Mouse (Mus musculus) cerebral cortex, adult 2 months (tissue): ENCODE results near the gene Chrd.

Source experiments
- WGBS: fragments of 180-500 bp; shearing (Covaris S2); methylation state at CpG from one replicate; pipeline ENCODE4 v1.1.7; 2018; 5-methylcytosine and 5-hydroxymethylcytosine counted together

Chrd gene

DNA sequence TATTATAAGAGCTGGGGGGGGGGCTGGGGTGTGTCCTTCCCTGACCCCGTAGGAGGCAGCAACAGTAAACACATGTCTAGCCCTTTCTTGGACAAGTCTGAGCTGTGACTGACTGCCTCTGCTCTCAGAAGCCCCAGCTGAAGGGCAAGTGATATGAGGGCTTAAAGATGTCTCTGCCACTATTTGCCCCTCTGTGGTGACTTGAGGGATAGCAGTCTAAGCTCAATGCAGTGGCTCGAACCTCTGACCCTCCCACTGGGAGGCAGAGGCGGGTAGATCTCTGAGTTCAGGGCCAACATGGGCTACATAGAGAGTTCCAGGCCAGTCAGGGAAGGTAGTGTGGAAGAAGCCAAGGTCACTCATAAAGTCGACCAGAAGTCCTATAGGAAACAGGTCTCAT is 22.1 kb upstream of the Chrd start:
- WGBS, result 69% methylated on average over 4 of the region's 4 CpGs

DNA sequence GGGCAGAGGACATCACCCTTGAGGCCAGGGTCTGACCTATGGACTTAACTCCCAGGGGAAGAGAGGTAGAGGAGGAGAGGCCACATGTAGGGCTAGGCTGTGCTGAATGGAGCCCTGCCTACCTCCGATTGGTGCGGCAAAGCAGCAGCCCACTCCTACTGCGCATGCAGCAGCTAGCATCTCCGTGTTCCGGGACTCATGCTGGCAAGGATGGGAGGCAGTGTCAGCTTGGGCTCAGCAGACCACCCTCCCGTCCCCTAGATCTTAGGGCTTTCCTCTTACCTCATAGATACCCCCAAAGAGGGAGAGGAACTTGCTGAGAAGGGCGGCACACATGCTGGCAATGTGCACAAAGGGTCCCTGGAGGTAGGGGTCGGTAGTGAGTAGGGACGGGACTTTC is 20.7 kb upstream of the Chrd start:
- 70% methylated on average over 9 of the region's 9 CpGs for WGBS

DNA sequence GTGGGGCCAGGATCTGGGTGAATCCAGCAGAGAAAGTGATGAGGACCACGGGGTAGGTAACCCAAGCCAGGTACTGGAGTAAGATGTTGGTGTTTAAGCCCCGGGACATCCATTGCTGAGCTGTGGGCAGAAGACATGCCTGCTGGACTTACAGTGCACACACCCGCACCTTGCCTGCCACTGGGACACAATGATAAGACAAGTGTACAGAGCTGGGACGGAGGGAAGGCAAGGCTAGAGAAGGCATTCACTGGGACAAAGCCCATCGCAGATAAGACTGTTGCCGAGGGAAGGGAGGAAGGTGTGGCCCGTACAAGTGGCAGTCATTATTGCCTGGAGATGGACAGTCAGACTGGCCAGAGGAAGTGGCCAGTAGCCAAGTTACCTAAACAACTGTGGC is 20.0 kb upstream of the Chrd start:
- WGBS, result 82% methylated on average over 7 of the region's 7 CpGs

DNA sequence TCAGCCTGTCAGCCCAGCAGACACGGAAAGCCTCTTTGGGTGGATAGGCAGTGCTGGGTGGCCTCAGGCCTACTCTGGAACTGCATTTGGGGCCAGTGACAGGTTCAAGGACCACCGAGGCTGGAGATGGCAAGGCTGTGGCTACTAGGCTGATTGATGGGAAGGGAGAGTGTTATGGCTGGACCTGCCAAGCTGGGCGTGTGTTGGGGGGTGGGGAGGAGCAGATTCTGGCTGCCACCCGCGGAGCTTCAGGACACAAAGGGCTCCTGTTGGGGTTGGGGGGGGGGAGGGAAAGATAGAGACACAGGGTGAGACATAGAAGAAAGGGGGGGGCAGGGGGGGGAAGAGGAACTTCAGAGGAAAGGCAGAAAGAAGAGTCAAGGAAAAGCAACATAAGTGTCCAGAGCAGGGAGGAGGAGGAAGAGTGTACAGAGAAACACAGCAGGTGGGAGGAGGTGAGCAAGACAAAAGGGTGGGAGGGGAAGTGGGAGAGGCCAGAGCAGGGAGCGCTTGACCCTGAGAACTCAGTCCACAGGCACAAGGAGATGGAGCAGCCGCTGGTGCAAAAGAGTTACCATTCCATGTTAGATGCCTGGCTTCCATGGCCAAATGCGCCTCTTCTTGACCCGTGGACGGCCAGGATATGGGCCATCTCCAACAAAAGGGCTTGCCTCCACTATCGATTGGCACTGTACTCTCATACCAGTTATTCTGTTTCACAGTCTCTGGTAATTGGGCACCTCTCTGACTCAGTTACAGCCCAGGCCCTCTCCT is 18.4 kb upstream of the Chrd start:
- WGBS, result 31% methylated on average over 11 of the region's 11 CpGs

DNA sequence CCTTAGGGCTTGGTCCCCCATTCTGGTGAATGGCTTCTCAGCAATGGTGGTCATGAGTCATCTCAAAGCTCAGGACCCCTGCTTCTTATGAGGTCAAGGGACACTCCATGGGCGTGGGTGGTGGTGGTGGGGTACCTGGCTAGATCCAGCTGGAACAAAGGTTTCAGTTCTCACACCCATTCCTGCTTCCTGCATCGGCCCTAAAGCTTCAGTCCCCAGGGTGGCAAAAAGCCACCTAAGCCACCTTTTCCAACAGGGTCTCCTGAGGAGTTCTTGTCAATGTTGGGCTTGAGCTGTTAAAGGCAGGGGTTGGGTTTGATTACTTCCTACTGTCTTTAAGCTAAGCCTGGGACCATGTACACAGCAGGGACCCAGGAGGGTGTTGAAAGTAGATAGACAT is 17.8 kb upstream of the Chrd start:
- 42% methylated on average over 2 of the region's 2 CpGs for WGBS

DNA sequence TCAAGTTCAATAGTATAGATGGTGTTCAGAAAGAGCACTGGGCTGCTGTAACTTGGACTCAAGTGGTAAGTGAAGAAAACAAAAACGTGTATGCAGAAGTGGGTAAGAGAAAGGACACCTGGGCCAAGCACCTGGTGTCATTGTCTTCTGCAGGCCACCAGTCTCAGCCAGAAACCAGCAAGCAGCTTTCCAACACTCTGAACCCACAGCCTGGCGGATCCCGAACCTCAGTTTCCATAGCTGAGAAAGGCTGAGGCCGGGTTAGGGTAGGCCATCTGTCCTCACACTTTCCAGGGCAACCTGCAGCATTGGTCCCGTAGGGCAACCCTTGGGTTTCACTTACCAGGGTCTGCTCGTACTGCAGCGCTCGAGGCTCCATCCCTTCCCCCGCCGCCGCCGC is 17.4 kb upstream of the Chrd start:
- 2% methylated on average over 11 of the region's 12 CpGs for WGBS

DNA sequence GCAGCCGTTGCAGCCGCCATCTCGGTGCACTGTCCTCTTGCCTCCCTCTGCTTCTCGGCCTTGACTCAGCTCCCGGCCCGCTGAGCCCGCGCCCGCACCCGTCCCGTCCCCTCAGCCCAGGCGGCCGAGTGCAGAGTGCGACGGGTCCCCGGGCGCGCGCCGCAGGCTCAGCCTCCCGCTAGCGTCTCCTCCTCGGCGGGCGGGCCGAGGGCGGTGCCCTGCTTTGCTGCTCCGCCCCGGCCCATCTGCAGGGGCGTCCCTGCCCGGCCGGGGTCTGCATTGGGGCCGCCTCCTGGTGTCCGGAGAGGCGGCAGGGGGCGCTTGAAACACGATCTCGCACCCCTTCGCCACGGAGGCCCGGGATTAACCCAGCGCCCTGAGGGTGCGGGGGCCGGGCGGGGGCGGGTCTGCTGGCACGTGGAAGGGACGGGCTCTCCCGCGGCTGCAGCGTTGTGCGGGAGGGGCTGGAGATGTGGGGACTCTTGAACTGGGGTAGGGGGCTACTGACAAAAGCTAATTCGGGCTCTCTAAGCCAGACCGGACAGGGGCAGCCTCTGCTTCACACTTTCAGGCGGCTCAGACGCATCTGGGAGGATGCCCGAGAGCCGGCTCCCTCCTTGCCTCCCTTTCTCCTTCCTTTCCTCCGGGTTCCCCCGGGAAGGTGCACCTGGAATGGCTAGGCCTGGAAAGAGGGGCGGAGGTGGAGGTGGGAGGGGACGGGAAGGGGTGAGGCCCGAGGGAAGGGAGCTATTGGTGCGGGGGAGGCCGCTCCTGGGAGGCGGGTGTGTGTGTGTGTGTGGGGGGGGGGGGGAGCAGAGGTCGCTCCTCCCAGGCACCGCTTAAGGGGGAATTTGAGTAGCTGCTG is 16.7 kb upstream of the Chrd start:
- under 1% methylated on average over 67 of the region's 68 CpGs for WGBS

DNA sequence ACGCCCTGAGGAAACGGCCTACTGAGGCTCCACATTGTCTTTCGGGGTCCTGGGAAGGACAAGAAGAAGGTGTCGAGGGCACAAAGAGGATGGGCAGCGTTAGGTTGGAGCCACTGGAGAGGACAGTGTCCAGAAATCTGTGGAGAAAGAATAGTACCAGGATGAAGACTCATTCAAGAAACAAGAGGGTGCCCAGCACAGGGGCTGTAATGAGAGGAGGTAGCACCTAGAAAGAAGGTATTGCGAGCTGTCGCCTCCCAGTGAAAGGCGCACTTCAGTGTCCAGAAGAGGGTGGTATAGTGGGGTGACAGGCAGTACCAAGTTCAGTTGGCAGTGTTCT is 16.1 kb upstream of the Chrd start:
- WGBS, result 0% methylated on average over 8 of the region's 8 CpGs

DNA sequence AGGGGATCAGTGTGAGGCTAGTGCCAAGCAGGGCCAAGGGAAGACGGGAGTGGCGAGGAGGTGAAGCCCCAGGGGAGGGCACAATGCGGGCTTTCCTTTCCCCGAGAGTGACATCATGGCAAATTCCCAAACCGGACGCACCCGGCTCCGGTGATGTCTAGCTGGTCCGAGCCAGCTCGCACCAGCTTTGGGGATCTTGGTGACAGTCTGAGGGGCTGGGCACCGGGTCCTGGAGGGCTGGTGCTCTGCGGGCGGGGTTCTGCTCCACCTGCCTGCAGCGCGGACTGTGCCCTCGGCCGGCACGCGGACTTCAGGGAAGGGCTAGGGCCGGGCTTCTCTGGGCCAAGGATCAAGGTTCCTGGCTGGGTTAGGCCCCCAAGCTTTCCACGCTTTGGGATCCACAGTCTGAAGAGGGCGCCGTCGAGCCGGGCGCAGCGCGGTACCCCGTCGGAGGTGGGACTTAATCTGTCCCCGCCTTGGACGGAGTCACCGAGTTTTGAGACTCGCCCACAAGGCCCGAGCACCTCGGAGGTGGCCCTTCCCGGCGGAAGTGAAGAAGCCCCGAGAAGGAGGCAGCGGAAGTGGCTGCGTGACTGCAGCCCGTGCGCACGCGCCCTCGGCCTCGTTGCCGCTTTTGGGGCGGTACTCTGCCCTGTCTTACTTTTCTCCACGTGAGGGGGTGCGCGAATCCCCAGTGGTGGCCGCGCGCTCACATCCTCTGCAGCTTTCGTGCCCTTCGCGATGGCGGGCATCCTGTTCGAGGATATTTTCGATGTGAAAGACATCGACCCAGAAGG is 15.5 kb upstream of the Chrd start, which contains the start of the genes Polr2h and Clcn2:
TSS of gene Polr2h (plus strand) at position 485 of the 797 bp plus-strand sequence.
TSS of gene Clcn2 (minus strand) at position 566 of the 797 bp plus-strand sequence.
- under 1% methylated on average over 62 of the region's 62 CpGs for WGBS

DNA sequence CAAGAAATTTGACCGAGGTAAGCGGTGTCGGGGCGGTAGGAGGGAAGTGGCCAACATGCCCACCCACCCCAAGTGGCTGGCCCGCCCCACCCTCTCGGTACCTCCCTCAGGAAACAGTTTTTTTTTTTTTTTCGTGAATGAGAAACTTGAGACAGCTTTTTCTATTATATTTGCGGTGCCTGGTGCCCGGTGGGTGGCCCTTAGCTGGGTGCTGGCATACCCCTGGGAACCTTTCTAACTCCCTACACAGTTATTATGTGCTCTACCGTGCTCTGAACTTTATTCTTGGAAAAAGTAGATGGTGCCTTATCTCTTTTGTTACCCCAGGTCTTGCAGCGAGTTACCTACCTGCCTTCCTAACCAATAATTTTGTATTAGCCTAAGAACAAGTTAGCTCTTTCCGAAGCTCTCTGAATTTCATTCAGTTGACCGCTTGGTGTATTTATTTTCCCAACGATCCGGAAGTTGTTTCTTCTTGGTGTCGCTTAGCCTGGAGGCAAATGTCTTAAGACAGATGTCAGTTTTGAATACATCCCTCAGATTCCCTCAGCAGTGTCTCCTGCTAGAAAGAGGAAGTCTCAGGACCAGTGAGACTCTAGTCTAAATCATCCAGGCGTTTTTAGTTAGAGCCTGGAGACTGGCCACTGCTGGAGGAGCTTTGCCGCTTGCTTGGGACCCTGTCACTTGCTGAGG is 14.8 kb upstream of the Chrd start:
- 1% methylated on average over 18 of the region's 18 CpGs for WGBS

DNA sequence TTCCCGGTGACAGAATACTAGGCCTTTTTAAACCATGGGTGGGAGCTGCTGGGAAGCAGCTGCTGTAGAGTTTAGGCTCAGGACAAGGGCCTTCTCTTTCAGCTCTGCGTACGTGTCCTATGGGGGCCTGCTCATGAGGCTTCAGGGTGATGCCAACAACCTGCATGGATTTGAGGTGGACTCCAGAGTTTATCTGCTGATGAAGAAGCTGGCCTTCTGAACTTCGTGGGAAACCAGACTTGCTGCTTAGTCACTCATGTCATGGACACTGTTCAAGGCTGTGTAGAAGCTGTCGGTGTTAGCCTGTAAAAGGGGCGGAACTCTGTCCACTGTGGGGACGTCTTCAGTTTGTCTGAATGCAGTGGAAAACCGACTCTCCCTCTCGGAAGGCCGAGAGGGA is 11.1 kb upstream of the Chrd start:
- WGBS, result 88% methylated on average over 10 of the region's 10 CpGs

DNA sequence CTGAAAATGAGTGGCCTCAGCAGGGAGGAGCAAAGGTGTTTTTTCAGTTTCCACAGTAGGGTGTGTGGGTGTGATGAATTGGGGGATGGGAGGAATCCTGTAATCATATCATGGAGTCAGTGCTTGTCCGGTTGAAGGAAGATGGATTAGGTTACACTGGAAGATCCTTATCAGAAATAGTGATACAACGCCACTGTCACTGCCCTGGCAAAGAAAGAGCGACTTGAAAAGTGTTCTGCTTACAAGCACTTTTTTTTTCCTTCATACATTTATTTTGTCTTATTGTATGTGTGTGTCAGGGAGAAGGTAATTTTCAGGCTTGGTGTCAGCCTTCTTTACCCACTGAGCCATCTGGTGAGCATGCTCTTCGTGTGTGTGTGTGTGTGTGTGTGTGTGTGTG is 10.2 kb upstream of the Chrd start:
- 87% methylated on average over 4 of the region's 4 CpGs for WGBS

DNA sequence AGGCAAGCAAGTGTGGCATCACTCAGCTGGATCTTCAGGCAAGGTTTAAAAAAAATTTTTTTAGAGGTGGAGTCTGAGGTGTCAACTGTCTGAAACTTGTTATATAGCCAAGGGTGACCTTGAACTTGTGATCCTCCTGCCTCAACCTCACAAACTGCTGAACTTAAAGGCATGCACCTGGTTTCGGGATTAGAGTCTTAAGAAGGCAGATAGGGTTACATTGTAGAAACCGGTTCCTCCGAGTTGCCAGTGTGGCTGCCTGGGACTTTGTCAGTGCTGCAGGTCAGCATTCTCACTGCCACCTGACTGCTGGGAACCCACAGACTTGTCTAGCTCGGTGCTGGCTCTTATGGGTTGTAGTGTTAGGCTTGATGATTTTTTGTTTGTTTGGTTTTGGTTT is 9.7 kb upstream of the Chrd start:
- WGBS, result 79% methylated on average over 4 of the region's 4 CpGs

DNA sequence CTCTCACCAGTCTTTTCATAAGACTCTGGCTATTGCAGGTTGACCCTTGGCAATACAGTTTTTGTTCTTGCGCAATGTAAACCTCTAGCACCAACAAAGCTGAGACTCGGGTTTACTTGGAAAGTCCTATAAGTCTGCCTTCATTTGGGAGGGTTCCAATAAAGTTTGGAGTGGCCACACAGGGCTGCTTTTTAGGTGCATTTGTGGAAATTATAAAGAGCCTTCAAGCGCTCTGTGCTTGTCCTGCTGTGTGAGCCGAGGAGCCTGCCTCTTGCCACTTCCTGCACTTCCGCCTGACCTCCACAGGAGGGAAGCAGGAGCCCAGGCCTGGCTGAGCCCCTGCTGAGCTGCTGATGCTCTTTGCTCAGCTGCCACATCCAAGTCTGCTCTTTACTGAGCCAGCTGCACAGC is 8.6 kb upstream of the Chrd start:
- 39% methylated on average over 5 of the region's 5 CpGs for WGBS

DNA sequence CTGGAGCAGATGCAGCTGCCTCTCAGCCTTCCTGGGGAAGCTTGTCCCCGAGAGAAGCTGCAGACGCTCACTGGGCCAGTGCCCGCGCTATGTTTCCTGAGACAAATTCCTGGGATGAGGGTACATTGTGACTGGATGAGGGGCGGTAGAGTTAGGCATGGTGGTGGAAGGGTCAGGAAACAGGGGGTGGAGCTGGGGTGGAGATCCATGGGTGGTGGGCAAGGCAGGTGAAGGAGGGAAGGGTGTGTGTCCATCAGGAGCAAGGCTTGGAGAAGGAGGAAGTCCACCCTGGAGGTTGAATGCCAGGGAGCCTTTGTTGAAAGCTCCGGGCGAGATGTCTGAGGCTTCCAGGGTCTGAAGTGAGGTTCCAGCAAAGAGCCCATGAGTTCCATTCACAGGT is 7.6 kb upstream of the Chrd start:
- 83% methylated on average over 7 of the region's 7 CpGs for WGBS

DNA sequence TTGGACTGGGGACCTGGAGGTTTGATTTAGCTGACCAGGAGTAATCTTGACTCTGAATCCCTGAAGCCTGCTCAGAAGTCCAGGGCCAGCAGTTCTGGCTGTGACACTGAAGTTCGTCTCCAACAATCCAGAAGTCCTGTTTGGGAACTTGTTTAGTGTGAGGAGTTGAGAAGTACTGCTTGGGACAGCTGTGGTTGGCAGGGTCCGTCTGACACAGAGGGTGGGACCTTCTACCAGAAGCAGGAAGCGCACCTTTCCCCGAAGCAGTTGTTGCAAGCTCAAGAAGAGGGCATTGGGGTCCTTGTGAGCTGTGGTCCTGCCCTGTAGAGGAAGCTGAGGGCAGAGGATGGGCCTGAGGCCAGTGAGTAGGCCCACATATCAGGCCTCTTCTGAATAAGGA is 7.2 kb upstream of the Chrd start:
- 86% methylated on average over 4 of the region's 4 CpGs for WGBS

DNA sequence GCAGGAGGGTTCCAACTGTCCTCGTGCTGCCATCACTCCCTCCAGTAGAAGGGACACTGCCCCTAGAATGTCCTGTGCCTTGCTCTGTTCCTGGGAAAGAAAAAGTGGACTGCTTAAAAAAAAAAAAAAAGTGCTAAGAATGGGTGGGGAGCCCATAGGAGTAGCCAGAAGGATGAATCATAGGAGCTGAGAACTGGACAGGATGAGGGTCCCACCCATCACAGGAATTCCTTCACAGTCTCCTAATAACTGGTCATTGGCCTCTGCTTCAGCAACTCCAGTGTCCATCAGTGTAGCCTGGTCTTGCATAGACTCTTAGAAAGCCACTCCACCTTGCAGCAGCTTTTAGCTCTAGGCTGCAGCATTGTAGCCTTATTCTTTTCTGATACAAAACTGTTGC is 6.5 kb upstream of the Chrd start:
- 69% methylated on average over 1 of the region's 1 CpGs for WGBS

DNA sequence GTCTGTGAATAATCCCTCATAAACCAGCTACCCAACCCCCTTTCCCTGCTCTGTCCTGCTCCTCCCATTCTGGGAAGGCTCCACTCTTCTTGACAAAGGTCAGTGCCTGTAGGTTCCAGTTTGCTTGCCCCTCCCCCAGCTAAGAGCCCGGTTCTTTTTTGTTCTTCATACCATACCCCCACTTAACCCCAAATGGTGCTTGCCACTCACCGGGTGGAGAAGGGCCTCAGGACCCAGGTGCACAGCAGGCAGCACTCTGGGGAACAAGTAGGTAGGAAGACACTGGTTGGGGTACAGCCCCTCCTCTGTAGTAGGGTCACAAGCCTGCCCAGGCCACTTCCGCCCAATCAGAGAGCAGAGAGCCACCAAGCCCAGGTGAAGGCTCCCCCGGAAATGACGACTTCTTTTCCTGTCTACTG is 2.6 kb upstream of the Chrd start:
- 46% methylated on average over 5 of the region's 5 CpGs for WGBS

DNA sequence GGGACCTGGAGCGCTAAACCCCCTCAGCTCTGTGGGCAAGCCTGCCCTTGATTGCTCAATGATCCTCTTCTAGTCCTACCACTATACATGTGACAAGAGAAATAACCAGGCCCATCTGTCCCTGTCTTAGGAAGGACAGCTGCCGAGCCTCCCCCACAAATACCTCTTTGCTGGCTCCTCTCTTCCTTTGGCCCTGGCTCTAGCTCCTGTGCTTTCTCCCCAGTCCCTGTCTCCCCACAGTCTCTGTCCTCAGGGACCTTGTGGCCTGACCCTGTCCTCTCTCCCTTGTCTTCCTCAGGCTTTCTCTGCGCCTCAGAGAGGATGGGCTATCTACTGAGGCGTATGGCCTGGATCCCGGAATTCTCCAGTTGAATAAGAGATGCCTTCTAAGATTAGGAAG is 1.2 kb upstream of the Chrd start:
- WGBS, result 53% methylated on average over 5 of the region's 5 CpGs

DNA sequence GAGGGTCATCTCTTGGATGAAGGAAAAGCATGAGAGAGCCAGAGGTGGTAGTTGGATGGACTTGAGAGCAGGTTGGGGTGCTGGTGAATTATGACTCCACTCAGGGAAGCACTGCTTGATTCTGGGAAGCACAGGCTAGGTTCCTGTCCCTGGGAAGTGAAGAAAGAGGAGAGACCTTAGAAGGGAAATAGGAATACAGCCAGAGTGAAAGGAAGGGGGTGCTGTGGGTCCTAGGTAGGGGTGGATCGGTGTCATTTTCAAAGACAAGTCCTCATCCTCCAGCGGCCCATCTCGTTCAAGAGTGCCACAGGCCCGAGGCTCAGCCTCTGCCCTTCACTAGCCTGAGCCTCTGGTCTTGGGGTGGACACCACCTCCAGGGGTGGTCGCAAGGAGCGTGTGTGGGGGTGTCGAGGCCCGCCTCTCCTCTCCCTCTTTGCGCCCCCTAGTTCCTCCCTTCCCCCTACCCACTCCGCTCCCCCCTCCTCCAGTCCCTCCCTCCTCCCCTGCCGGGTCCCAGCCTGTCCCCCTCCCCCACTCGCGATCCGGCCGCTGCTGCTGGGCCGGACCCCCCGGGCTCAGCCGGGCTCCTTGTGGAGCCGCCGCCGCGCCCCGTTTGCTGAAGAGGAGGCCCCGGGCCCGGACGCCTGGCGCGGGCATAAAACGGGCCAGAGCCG is 539 bp upstream of the Chrd start:
- 1% methylated on average over 28 of the region's 30 CpGs for WGBS
